Mouse (Mus musculus): ENCODE data around the gene Klk4. TPM values are rescaled to one million over a fixed set of nuclear protein-coding genes. Genes with fewer than 3 reads are reported as not detected.

Klk4 gene
- total RNA-seq (2018; cell fraction: chromatin; rRNA removed), result not detected
- total RNA-seq (2018; cell fraction: cytosol; rRNA removed), result not detected
- not detected for total RNA-seq (2018; cell fraction: nucleus; rRNA removed)
- polyA plus RNA-seq (2018), result not detected in 3 replicates

GRCm38 (mm10) chr7:43880912-43881311 is at the start of gene Klk4:
Gene Klk4, plus strand, starts transcription at chr7:43881160.
- WGBS (ENCODE audit: missing documents), result 12% methylated on average over 3 of the region's 3 CpGs
- H3K27ac ChIP-seq, result no peak within 1 kb of the TSS
- H3K36me3 ChIP-seq (ENCODE audit: inconsistent target), result no peaks in the 10 kb centered on the region
- H3K79me2 ChIP-seq (ENCODE audit: inconsistent target), result no peaks in the 10 kb centered on the region
- no peak within 1 kb of the TSS for H3K4me3 ChIP-seq (ENCODE audit: inconsistent target)

GRCm38 (mm10) chr7:43841701-43842100 is 39.3 kb upstream of the Klk4 start, which contains the start of gene Klk5:
Gene Klk5, plus strand, starts transcription at chr7:43841971.
- no peak within 1 kb of the TSS for H3K27ac ChIP-seq
- 51% methylated on average over 3 of the region's 3 CpGs for WGBS (ENCODE audit: missing documents)
- H3K4me3 ChIP-seq (ENCODE audit: inconsistent target), result no peak within 1 kb of the TSS
- H3K36me3 ChIP-seq (ENCODE audit: inconsistent target), result no peaks in the 10 kb centered on the region
- H3K79me2 ChIP-seq (ENCODE audit: inconsistent target), result no peaks in the 10 kb centered on the region

- H3K36me3 ChIP-seq (ENCODE audit: inconsistent target), result no peaks in the 10 kb centered on the region
- 89% methylated on average over 4 of the region's 4 CpGs for whole genome bisulfite sequencing (ENCODE audit: missing documents)
Measured at GRCm38 (mm10) chr7:43843801-43844200, 37.2 kb upstream of the Klk4 start.

GRCm38 (mm10) chr7:43851616-43852015 is 29.3 kb upstream of the Klk4 start:
- WGBS (ENCODE audit: missing documents), result 85% methylated on average over 6 of the region's 6 CpGs
- Histone ChIP-seq H3K79me2 (ENCODE audit: inconsistent target) (no peaks in the 10 kb centered on the region), H3K36me3 (ENCODE audit: inconsistent target) (no peaks in the 10 kb centered on the region), H3K4me3 (ENCODE audit: inconsistent target) (no peak overlapping the region), H3K27ac (no peak overlapping the region)

More at GRCm38 (mm10) chr7:43843801-43844200, 37.2 kb upstream of the Klk4 start:
- Histone ChIP-seq H3K27ac (no peak overlapping the region), H3K4me3 (ENCODE audit: inconsistent target) (no peak overlapping the region), H3K79me2 (ENCODE audit: inconsistent target) (no peaks in the 10 kb centered on the region)

- Histone ChIP-seq H3K4me3 (ENCODE audit: inconsistent target) (no peak overlapping the region), H3K27ac (no peak overlapping the region), H3K36me3 (ENCODE audit: inconsistent target) (no peaks in the 10 kb centered on the region), H3K79me2 (ENCODE audit: inconsistent target) (no peaks in the 10 kb centered on the region)
- WGBS (ENCODE audit: missing documents), result 84% methylated on average over 9 of the region's 9 CpGs
Measured at GRCm38 (mm10) chr7:43854642-43855380, 26.1 kb upstream of the Klk4 start.

- H3K79me2 ChIP-seq (ENCODE audit: inconsistent target), result no peaks in the 10 kb centered on the region
- 79% methylated on average over 3 of the region's 3 CpGs for WGBS (ENCODE audit: missing documents)
Measured at GRCm38 (mm10) chr7:43855709-43856108, 25.3 kb upstream of the Klk4 start.

GRCm38 (mm10) chr7:43856307-43856706 is 24.7 kb upstream of the Klk4 start:
- no peaks in the 10 kb centered on the region for H3K79me2 ChIP-seq (ENCODE audit: inconsistent target)
- 67% methylated on average over 7 of the region's 7 CpGs for WGBS (ENCODE audit: missing documents)
- H3K36me3 ChIP-seq (ENCODE audit: inconsistent target), result no peaks in the 10 kb centered on the region
- H3K4me3 ChIP-seq (ENCODE audit: inconsistent target), result no peak overlapping the region
- H3K27ac ChIP-seq, result no peak overlapping the region

More at GRCm38 (mm10) chr7:43855709-43856108, 25.3 kb upstream of the Klk4 start:
- Histone ChIP-seq H3K27ac (no peak overlapping the region), H3K4me3 (ENCODE audit: inconsistent target) (no peak overlapping the region), H3K36me3 (ENCODE audit: inconsistent target) (no peaks in the 10 kb centered on the region)

- no peaks in the 10 kb centered on the region for H3K36me3 ChIP-seq (ENCODE audit: inconsistent target)
- H3K27ac ChIP-seq, result no peak overlapping the region
- H3K79me2 ChIP-seq (ENCODE audit: inconsistent target), result no peaks in the 10 kb centered on the region
- H3K4me3 ChIP-seq (ENCODE audit: inconsistent target), result no peak overlapping the region
- WGBS (ENCODE audit: missing documents), result 94% methylated on average over 12 of the region's 12 CpGs
Measured at GRCm38 (mm10) chr7:43857501-43857900, 23.5 kb upstream of the Klk4 start.

GRCm38 (mm10) chr7:43860411-43860810 is 20.5 kb upstream of the Klk4 start:
- H3K79me2 ChIP-seq (ENCODE audit: inconsistent target), result no peaks in the 10 kb centered on the region
- 86% methylated on average over 8 of the region's 8 CpGs for WGBS (ENCODE audit: missing documents)
- H3K27ac ChIP-seq, result no peak overlapping the region
- no peaks in the 10 kb centered on the region for H3K36me3 ChIP-seq (ENCODE audit: inconsistent target)
- H3K4me3 ChIP-seq (ENCODE audit: inconsistent target), result no peak overlapping the region

- H3K79me2 ChIP-seq (ENCODE audit: inconsistent target), result no peaks in the 10 kb centered on the region
- H3K4me3 ChIP-seq (ENCODE audit: inconsistent target), result no peak overlapping the region
- 15% methylated on average over 10 of the region's 10 CpGs for WGBS (ENCODE audit: missing documents)
- no peak overlapping the region for H3K27ac ChIP-seq
- no peaks in the 10 kb centered on the region for H3K36me3 ChIP-seq (ENCODE audit: inconsistent target)
Measured at GRCm38 (mm10) chr7:43873237-43873636, 7.7 kb upstream of the Klk4 start.

GRCm38 (mm10) chr7:43873674-43874073 is 7.3 kb upstream of the Klk4 start:
- no peaks in the 10 kb centered on the region for H3K36me3 ChIP-seq (ENCODE audit: inconsistent target)
- H3K27ac ChIP-seq, result no peak overlapping the region
- no peaks in the 10 kb centered on the region for H3K79me2 ChIP-seq (ENCODE audit: inconsistent target)
- WGBS (ENCODE audit: missing documents), result 74% methylated on average over 3 of the region's 3 CpGs
- H3K4me3 ChIP-seq (ENCODE audit: inconsistent target), result no peak overlapping the region

- no peaks in the 10 kb centered on the region for H3K36me3 ChIP-seq (ENCODE audit: inconsistent target)
- WGBS (ENCODE audit: missing documents), result 84% methylated on average over 6 of the region's 6 CpGs
- H3K4me3 ChIP-seq (ENCODE audit: inconsistent target), result no peak overlapping the region
- no peaks in the 10 kb centered on the region for H3K79me2 ChIP-seq (ENCODE audit: inconsistent target)
- no peak overlapping the region for H3K27ac ChIP-seq
Measured at GRCm38 (mm10) chr7:43874868-43875375, 6.0 kb upstream of the Klk4 start.

GRCm38 (mm10) chr7:43876444-43876843 is 4.5 kb upstream of the Klk4 start:
- Histone ChIP-seq H3K79me2 (ENCODE audit: inconsistent target) (no peaks in the 10 kb centered on the region), H3K27ac (no peak overlapping the region), H3K36me3 (ENCODE audit: inconsistent target) (no peaks in the 10 kb centered on the region), H3K4me3 (ENCODE audit: inconsistent target) (no peak overlapping the region)
- 90% methylated on average over 4 of the region's 4 CpGs for WGBS (ENCODE audit: missing documents)

- Histone ChIP-seq H3K79me2 (ENCODE audit: inconsistent target) (no peaks in the 10 kb centered on the region), H3K4me3 (ENCODE audit: inconsistent target) (no peak overlapping the region), H3K36me3 (ENCODE audit: inconsistent target) (no peaks in the 10 kb centered on the region), H3K27ac (no peak overlapping the region)
- 25% methylated on average over 1 of the region's 1 CpGs for whole genome bisulfite sequencing (ENCODE audit: missing documents)
Measured at GRCm38 (mm10) chr7:43878281-43878680, 2.7 kb upstream of the Klk4 start.

- 45% methylated on average over 4 of the region's 4 CpGs for WGBS (ENCODE audit: missing documents)
- Histone ChIP-seq H3K4me3 (ENCODE audit: inconsistent target) (no peak overlapping the region), H3K36me3 (ENCODE audit: inconsistent target) (no peaks in the 10 kb centered on the region)
Measured at GRCm38 (mm10) chr7:43882346-43882745, 1.4 kb downstream of the Klk4 start.

More at GRCm38 (mm10) chr7:43882346-43882745, 1.4 kb downstream of the Klk4 start:
- no peak overlapping the region for H3K27ac ChIP-seq
- H3K79me2 ChIP-seq (ENCODE audit: inconsistent target), result no peaks in the 10 kb centered on the region

Data from macrophage (primary cell).